Mouse (Mus musculus) embryonic facial prominence, embryonic 12.5 days (tissue): Measurements from ENCODE around the gene Fer. TPM values are rescaled to one million over a fixed set of nuclear protein-coding genes. Genes with fewer than 3 reads are reported as not detected.

Experiments
- ATAC-seq: fragments of 200-750 bp; cut with Nextera tagmentation; 2 replicates; pipeline ENCODE4 v1.8.0; 2017; ENCODE audit not compliant: insufficient number of reproducible peaks, insufficient read depth, low FRiP score, low TSS enrichment
- H3K27ac ChIP-seq: fragments of 300-500 bp; sonication (generic); 2 replicates; pipeline ENCODE4 v1.5.1; 2016; ENCODE audit warnings: mild to moderate bottlenecking
- H3K27me3 ChIP-seq: fragments of 300-500 bp; sonication (generic); 2 replicates; pipeline ENCODE4 v1.6.1; 2016; ENCODE audit warnings: mild to moderate bottlenecking, moderate library complexity
- H3K36me3 ChIP-seq: fragments of 300-500 bp; sonication (generic); 2 replicates; pipeline ENCODE4 v1.6.1; 2016; ENCODE audit warnings: mild to moderate bottlenecking
- H3K4me1 ChIP-seq: fragments of 300-500 bp; sonication (generic); 2 replicates; pipeline ENCODE4 v1.6.1; 2016
- H3K4me2 ChIP-seq: fragments of 300-500 bp; sonication (generic); replicated peaks from 2 replicates; pipeline ENCODE4 v1.6.1; 2016; ENCODE audit warnings: mild to moderate bottlenecking, moderate library complexity
- H3K4me3 ChIP-seq: fragments of 300-500 bp; sonication (generic); 2 replicates; pipeline ENCODE4 v1.5.1; 2016; ENCODE audit warnings: mild to moderate bottlenecking
- H3K9ac ChIP-seq: fragments of 300-500 bp; sonication (generic); 2 replicates; pipeline ENCODE4 v1.6.1; 2016; ENCODE audit warnings: mild to moderate bottlenecking, moderate library complexity
- H3K9me3 ChIP-seq: fragments of 300-500 bp; sonication (generic); 2 replicates; pipeline ENCODE4 v1.6.1; 2016; ENCODE audit warnings: mild to moderate bottlenecking, moderate library complexity
- WGBS: fragments of 180-500 bp; shearing (Covaris S2); methylation state at CpG from one replicate; pipeline ENCODE4 v1.1.7; 2016; 5-methylcytosine and 5-hydroxymethylcytosine counted together
- polyA plus RNA-seq: library from polyadenylated mRNA; unstranded; fragments of >200 nt; fragmentation: Nextera tagmentation; extraction: Ambion mirVana; gene quantifications from 2 replicates; pipeline ENCODE4 v1.2.1, GENCODE M21; 2016

The Fer gene
- polyA plus RNA-seq, 1 experiment from 2014 or later: 32.2 TPM

DNA sequence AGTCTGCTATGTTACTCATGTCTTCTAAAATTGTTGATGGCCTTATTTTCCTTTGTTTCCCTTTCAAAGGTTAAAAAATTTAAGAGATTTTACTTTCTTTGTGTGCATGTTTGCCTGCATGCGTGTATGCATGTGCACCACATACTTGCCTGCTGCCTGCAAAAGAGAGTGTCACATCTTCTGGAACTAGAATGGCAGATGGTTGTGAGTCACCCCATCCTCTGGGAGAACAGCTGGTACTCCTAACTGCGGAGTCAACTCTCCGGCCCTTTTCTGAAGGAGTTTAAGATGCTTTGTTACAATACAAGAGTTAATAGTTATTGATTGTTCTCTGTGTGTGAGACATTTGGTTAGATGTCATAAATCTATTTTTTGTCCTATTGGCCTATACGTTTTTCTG, 16.0 kb downstream of the Fer start:
- Histone ChIP-seq H3K4me3 (no peak overlapping the region), H3K4me2 (no peak overlapping the region), H3K9me3 (no peaks in the 10 kb centered on the region), H3K27ac (no peak overlapping the region), H3K9ac (no peak overlapping the region), H3K36me3 (no peaks in the 10 kb centered on the region), H3K27me3 (no peaks in the 10 kb centered on the region), H3K4me1 (no peaks in the 10 kb centered on the region)
- ATAC-seq: no peak
- WGBS: 86% methylated on average over 4 of the region's 4 CpGs

DNA sequence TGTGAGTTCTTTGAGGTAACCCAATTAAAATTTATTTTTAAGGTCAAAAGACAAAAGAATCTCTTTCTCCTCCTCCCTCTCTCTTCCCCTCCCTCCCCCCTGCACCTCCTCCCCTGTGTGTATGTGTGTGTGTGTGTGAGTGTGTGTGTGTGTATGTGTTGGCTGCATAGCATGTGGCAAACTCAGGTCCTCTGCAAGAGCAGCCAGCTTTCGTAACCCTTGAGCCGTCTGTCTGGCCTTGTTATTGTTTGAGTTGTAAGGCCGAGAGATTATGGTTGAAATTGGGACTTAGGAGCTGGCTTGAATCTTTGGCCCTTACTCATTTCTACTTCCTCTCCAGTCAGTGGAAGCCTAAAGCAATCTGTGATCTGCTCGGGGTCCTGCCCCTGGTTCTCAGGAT, 17.1 kb downstream of the Fer start:
- H3K4me3 ChIP-seq: no peak overlapping the region
- no peak for ATAC-seq
- no peaks in the 10 kb centered on the region for H3K9me3 ChIP-seq
- H3K4me1 ChIP-seq: no peaks in the 10 kb centered on the region
- no peak overlapping the region for H3K9ac ChIP-seq
- no peak overlapping the region for H3K27ac ChIP-seq
- no peaks in the 10 kb centered on the region for H3K27me3 ChIP-seq
- 86% methylated on average over 4 of the region's 4 CpGs for WGBS
- no peak overlapping the region for H3K4me2 ChIP-seq
- H3K36me3 ChIP-seq: no peaks in the 10 kb centered on the region

DNA sequence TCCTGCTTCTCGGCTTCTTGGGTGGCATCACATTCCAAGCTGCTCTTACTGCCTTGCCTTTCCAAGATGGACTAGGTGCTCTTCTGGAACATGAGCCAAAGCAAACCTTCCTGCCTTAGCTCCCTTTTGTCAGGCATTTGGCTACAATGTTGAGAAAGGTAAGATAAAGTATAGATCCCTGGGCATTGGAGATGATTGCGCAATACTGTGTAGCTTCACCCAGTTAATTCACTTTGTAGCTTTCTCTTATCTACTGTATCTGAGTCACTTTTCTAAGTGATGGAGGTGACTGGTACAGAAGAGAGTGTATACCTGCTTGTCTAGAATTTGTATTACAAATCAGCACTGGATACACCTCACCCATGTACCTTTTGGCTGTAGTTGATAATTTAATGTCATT, 24.1 kb downstream of the Fer start:
- H3K4me2 ChIP-seq: no peak overlapping the region
- H3K9ac ChIP-seq: no peak overlapping the region
- WGBS: 99% methylated on average over 2 of the region's 2 CpGs
- H3K4me3 ChIP-seq: no peak overlapping the region
- H3K27ac ChIP-seq: no peak overlapping the region
- no peaks in the 10 kb centered on the region for H3K9me3 ChIP-seq
- H3K27me3 ChIP-seq: no peaks in the 10 kb centered on the region
- ATAC-seq: no peak
- H3K4me1 ChIP-seq: no peaks in the 10 kb centered on the region
- no peaks in the 10 kb centered on the region for H3K36me3 ChIP-seq

DNA sequence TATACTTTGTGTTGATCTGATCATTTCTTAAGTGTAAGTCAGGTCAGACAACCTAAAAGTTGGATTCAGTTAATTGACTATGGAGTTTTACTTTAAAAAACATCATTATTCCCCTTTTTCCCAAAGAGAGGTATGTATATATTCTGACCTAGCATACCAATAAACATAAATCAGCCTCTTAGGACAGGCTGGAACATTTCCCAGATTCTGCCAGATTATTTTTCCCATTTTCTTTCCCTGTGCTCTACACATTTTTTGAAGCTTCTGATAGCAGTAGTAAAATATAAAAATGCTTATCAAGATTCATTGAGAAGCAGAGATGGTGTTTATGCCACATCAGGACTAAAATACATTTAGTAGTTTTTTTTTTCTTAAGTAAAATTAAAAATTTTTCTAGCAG, 27.7 kb downstream of the Fer start:
- Histone ChIP-seq H3K27ac (no peak overlapping the region), H3K4me1 (no peaks in the 10 kb centered on the region), H3K27me3 (no peaks in the 10 kb centered on the region), H3K4me3 (no peak overlapping the region), H3K9ac (no peak overlapping the region), H3K9me3 (no peaks in the 10 kb centered on the region), H3K4me2 (no peak overlapping the region), H3K36me3 (no peaks in the 10 kb centered on the region)
- no peak for ATAC-seq

DNA sequence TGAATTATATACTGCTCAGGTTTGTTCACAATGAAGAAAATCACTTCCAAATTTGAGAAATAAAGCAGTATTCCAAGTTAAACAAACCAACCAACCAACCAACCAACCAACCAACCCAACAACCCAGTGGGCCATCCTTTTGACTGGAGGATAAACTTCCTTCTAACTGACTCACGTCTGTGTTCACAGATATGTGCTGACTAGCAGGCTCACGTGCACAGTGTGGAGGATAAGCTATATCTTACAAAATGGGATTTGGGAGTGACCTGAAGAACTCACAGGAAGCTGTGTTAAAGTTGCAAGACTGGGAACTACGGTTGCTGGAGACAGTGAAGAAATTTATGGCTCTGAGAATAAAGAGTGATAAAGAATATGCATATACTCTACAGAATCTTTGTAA, 33.0 kb downstream of the Fer start:
- 89% methylated on average over 3 of the region's 3 CpGs for WGBS
- ATAC-seq: no peak

DNA sequence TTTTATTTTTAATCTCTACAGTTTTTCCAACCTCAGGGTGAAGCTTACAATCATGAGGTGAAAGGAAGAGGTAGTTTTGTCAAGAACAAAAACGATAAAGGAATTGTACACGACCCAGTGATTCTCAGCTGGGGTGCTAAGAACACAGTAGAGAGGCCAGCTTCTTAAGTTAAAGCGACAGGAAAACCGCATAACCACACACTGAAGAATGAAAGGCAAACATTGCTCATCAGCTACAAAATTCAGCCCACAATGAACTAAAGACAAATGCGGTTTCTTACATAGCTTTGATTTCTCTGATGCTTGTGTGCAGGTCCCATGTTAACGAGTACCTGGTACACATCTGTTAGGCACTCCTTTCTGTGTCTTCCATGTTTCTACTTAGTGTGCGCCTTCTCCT, 34.2 kb downstream of the Fer start:
- H3K9me3 ChIP-seq: no peaks in the 10 kb centered on the region
- H3K27me3 ChIP-seq: no peaks in the 10 kb centered on the region
- H3K36me3 ChIP-seq: no peaks in the 10 kb centered on the region
- no peak overlapping the region for H3K4me2 ChIP-seq
- 89% methylated on average over 7 of the region's 7 CpGs for WGBS
- H3K9ac ChIP-seq: no peak overlapping the region
- ATAC-seq: no peak
- H3K4me1 ChIP-seq: no peaks in the 10 kb centered on the region
- H3K4me3 ChIP-seq: no peak overlapping the region
- no peak overlapping the region for H3K27ac ChIP-seq

More for the DNA sequence above, 33.0 kb downstream of the Fer start:
- H3K36me3 ChIP-seq: no peaks in the 10 kb centered on the region
- H3K27ac ChIP-seq: no peak overlapping the region
- H3K9me3 ChIP-seq: no peaks in the 10 kb centered on the region
- H3K4me2 ChIP-seq: no peak overlapping the region
- H3K27me3 ChIP-seq: no peaks in the 10 kb centered on the region
- H3K9ac ChIP-seq: no peak overlapping the region
- no peaks in the 10 kb centered on the region for H3K4me1 ChIP-seq
- H3K4me3 ChIP-seq: no peak overlapping the region

DNA sequence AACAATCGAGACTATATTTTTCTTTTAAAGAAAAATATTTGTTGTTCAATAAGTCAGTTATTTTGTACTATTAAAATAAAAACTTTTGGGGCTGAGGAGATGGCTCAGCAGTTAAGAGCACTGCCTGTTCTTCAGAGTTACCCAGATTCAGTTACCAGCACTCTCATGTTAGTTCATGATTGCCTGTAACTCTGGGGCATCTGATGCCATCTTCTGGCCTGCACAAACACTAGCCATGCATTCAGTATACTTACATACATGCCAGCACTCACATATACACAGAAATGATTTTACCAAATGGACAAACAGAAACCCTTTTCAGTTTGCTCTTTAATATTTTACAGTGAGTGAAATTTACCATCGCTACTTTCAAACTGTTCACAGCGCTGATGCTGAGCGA, 46.4 kb downstream of the Fer start:
- Histone ChIP-seq H3K4me3 (no peak overlapping the region), H3K27me3 (no peaks in the 10 kb centered on the region), H3K36me3 (no peaks in the 10 kb centered on the region), H3K4me2 (no peak overlapping the region), H3K9ac (no peak overlapping the region), H3K4me1 (no peaks in the 10 kb centered on the region), H3K9me3 (no peaks in the 10 kb centered on the region), H3K27ac (no peak overlapping the region)
- 95% methylated on average over 4 of the region's 4 CpGs for WGBS
- no peak for ATAC-seq

DNA sequence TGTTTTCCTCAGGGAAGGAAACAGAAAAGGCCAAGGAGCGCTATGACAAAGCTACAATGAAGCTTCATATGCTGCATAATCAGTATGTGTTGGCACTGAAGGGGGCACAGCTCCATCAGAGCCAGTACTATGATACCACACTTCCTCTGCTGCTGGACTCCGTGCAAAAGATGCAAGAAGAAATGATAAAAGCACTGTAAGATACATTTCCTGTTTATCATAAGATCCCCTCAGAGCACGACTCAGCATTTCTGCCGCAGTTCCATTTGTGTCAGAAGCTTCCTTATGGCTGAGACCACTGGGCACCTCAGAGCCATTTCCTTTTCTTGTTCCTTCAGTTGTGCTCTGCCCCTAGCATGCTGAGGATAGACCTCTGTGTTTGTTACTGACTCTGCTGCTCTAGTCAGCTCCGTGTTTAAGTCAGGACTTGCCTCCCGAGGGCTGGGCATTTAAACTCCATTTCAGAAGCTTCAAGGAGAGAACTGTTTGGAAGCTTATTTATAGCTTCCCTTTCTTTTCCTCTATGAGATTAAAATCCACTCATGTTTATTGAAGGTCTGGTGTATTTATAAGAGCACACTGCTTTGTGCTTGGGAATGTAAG, 58.8 kb downstream of the Fer start:
- Histone ChIP-seq H3K4me1 (no peaks in the 10 kb centered on the region), H3K9ac (no peak overlapping the region), H3K27me3 (no peaks in the 10 kb centered on the region), H3K36me3 (no peaks in the 10 kb centered on the region), H3K9me3 (no peaks in the 10 kb centered on the region), H3K4me3 (no peak overlapping the region), H3K4me2 (no peak overlapping the region), H3K27ac (no peak overlapping the region)
- no peak for ATAC-seq
- 76% methylated on average over 6 of the region's 6 CpGs for WGBS

DNA sequence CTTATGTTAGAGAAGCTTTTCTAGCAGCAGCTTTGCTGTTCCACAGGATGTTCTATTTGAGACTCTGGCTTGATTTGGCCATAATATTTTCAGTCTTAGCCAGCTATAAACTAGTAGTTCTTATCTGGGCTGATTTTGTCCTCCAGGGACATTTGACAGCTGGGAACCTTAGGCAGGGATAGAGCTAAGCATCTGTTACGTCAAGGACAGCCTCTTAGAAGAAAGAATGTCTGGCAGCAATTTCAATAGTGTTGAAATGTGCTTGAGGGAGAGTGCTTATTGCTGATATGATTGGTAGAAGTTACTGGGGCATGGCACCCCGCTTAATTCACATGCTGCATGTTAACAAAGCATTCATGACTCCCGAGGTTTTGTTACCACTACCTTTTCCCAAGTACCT, 62.7 kb downstream of the Fer start:
- 72% methylated on average over 3 of the region's 3 CpGs for WGBS
- no peak for ATAC-seq

DNA sequence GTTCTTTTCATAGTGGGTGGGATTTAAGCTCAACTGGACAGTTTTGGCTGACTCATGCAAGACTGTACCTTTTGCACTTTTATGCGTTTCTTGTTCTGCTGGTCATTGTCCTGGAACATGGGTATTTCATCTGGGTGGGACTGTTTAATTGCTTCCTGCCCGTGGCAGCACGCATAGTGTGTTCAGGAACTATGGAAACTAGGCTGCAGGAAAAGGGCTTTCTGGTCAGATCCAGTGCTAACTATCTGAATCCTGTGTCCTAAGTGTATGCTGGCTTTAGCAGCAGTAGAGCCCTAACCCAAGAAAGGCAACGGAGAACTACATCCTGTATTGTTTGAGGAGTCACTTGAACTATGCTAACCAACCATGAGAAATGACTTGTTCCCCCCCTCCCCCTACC, 67.8 kb downstream of the Fer start:
- 68% methylated on average over 4 of the region's 4 CpGs for WGBS
- no peak overlapping the region for H3K27ac ChIP-seq
- no peaks in the 10 kb centered on the region for H3K4me1 ChIP-seq
- no peak overlapping the region for H3K9ac ChIP-seq
- no peaks in the 10 kb centered on the region for H3K9me3 ChIP-seq
- H3K27me3 ChIP-seq: no peaks in the 10 kb centered on the region
- no peak overlapping the region for H3K4me3 ChIP-seq
- H3K4me2 ChIP-seq: no peak overlapping the region
- H3K36me3 ChIP-seq: 0 out of 2 replicates have a peak, but pooled peaks cover 7% of the 10 kb centered on the region
- no peak for ATAC-seq

More for the DNA sequence above, 62.7 kb downstream of the Fer start:
- Histone ChIP-seq H3K27ac (no peak overlapping the region), H3K36me3 (no peaks in the 10 kb centered on the region), H3K27me3 (no peaks in the 10 kb centered on the region), H3K4me2 (no peak overlapping the region), H3K4me3 (no peak overlapping the region), H3K9me3 (no peaks in the 10 kb centered on the region), H3K4me1 (no peaks in the 10 kb centered on the region), H3K9ac (no peak overlapping the region)

DNA sequence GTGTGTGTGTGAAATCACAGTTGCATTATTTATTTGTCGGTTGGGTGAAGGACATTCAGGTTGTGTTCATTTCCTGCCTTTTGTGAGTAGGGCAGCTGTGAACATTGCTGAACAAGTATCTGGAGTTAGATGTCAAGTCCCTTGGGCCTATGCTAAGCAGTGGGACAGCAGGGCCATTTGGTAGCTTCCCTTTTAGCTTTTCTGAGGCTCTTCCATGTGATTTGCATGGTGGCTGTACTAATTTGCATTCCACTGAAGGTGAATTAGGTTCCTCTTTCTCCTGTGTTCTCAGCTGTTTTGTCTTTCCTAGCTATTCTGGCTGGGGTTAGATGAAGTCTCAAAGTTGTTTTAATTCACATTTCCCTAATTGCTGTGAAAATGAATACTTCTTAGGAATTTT, 68.7 kb downstream of the Fer start:
- no peak for ATAC-seq
- Histone ChIP-seq H3K4me1 (no peaks in the 10 kb centered on the region), H3K4me3 (no peak overlapping the region), H3K27me3 (no peaks in the 10 kb centered on the region), H3K9me3 (no peaks in the 10 kb centered on the region), H3K4me2 (no peak overlapping the region), H3K27ac (no peak overlapping the region), H3K9ac (no peak overlapping the region), H3K36me3 (0 out of 2 replicates have a peak, but pooled peaks cover 7% of the 10 kb centered on the region)
- 60% methylated on average over 1 of the region's 1 CpGs for WGBS

DNA sequence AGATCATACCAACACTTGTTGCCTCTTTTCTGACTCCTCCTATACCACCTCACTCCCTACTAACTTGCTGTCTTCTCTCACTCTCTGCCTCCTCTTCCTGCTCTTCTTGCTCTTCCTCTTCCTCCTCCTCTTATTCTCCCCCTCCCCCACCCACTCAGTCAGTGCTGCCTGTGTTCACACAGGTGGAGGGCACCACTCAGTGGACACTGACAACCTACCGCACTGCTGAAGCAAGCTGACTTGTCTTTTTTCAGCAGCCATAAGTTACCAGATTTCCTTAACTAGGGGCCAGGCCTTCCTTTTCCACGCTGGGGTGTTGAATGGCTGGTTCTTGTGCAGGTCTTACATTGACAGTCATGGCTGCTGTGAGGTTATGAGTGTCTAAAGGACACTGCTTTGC, 72.5 kb downstream of the Fer start:
- 88% methylated on average over 2 of the region's 2 CpGs for WGBS
- H3K4me2 ChIP-seq: no peak overlapping the region

DNA sequence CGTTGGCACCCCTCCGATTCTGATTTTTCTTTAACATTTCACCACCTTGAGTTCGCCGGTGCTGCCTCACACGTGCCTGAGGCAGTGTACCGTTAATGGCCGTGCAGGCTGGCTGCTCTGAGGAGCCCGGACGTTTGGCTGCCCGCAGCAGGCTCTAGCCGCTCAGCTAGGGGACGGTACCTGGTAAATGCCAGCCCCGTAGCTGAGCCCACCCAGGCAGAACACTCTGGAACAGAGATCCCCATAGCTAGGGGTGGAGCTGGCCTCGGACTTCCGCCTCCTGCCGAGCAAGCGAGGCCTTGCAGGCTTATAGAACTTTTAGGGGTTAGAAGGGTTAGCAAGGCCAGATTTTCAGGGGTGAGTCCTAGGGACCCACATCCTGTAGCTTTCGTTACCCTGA, 75.0 kb downstream of the Fer start:
- Histone ChIP-seq H3K9ac (no peak overlapping the region), H3K4me3 (no peak overlapping the region), H3K4me2 (peak overlapping the region; percentile 19; the same call in 1 of the 2 replicates), H3K27ac (no peak overlapping the region), H3K36me3 (0 out of 2 replicates have a peak, but pooled peaks cover 7% of the 10 kb centered on the region), H3K4me1 (no peaks in the 10 kb centered on the region), H3K27me3 (no peaks in the 10 kb centered on the region), H3K9me3 (no peaks in the 10 kb centered on the region)
- 45% methylated on average over 18 of the region's 18 CpGs for WGBS
- ATAC-seq: no peak

More for the DNA sequence above, 72.5 kb downstream of the Fer start:
- H3K4me3 ChIP-seq: no peak overlapping the region
- 0 out of 2 replicates have a peak, but pooled peaks cover 7% of the 10 kb centered on the region for H3K36me3 ChIP-seq
- no peak overlapping the region for H3K9ac ChIP-seq
- H3K27me3 ChIP-seq: no peaks in the 10 kb centered on the region
- H3K4me1 ChIP-seq: no peaks in the 10 kb centered on the region
- H3K27ac ChIP-seq: no peak overlapping the region
- ATAC-seq: no peak
- no peaks in the 10 kb centered on the region for H3K9me3 ChIP-seq
